Mouse (Mus musculus) telencephalon, adult 2 months (tissue): Measurements from ENCODE around the gene Vmn1r35.
"Not testable (repeated sequence)": the region's sequence is repeated elsewhere in the genome, so short reads cannot be mapped to it uniquely, and the experiment has no call there.

Experiments
- DNase-seq: peaks from one replicate; pipeline ENCODE4 v3.0.0-alpha.2; 2011; ENCODE audit warnings: low read depth, low spot score

The Vmn1r35 gene

GRCm38 (mm10) chr6:66685806-66686205, at the start of gene Vmn1r35:
TSS of gene Vmn1r35 (minus strand) at chr6:66685906.
- no peak for DNase-seq

- DNase-seq: not testable (repeated sequence)
These were observed 43.4 kb upstream of the Vmn1r35 start, which contains the start of gene Vmn1r37 for GRCm38 (mm10) chr6:66729082-66729481. TSS of gene Vmn1r37 (plus strand) at chr6:66729382.

GRCm38 (mm10) chr6:66719068-66719467, 33.4 kb upstream of the Vmn1r35 start, which contains the start of gene Vmn1r36:
TSS of gene Vmn1r36 (minus strand) at chr6:66719168.
- not testable (repeated sequence) for DNase-seq

GRCm38 (mm10) chr6:66713854-66714253, 28.1 kb upstream of the Vmn1r35 start:
- no peak for DNase-seq

- no peak for DNase-seq
These were observed 23.2 kb upstream of the Vmn1r35 start for GRCm38 (mm10) chr6:66708901-66709300.

GRCm38 (mm10) chr6:66643779-66644178, 41.9 kb downstream of the Vmn1r35 start, which contains the start of gene Vmn1r34:
TSS of gene Vmn1r34 (minus strand) at chr6:66643879.
- no peak for DNase-seq
